Mouse (Mus musculus): ENCODE measurements around the gene Lrrc8d. TPM values are rescaled to one million over a fixed set of nuclear protein-coding genes. Genes with fewer than 3 reads are reported as not detected.

The Lrrc8d gene
- polyA plus RNA-seq, 1 experiment, result 14.8 TPM

GRCm38 (mm10) chr5:105847726-105848125, 148.0 kb downstream of the Lrrc8d start:
- TF ChIP-seq POLR2A (IDR thresholded peaks at IDR 0.05; ENCODE audit: borderline replicate concordance, insufficient read depth, low read length) (no peak), CTCF (IDR thresholded peaks at IDR 0.05; ENCODE audit: borderline replicate concordance, insufficient read depth, low read depth, low read length) (no peak)
- H3K27ac ChIP-seq (ENCODE audit: insufficient read depth, low read length), result no peak overlapping the region
- no peaks in the 10 kb centered on the region for H3K4me1 ChIP-seq (ENCODE audit: control insufficient read depth, insufficient read depth, low read length)
- DNase-seq, result no peak
- no peaks in the 10 kb centered on the region for H3K27me3 ChIP-seq (ENCODE audit: control insufficient read depth, insufficient read depth, low read length)
- H3K4me3 ChIP-seq (replicated peaks; ENCODE audit: insufficient read depth, low read depth, low read length), result no peak overlapping the region
- WGBS, result 85% methylated on average over 8 of the region's 8 CpGs

- 84% methylated on average over 4 of the region's 4 CpGs for WGBS
- H3K27me3 ChIP-seq (ENCODE audit: control insufficient read depth, insufficient read depth, low read length), result no peaks in the 10 kb centered on the region
These were observed 149.5 kb downstream of the Lrrc8d start for GRCm38 (mm10) chr5:105849222-105849621.

DNA sequence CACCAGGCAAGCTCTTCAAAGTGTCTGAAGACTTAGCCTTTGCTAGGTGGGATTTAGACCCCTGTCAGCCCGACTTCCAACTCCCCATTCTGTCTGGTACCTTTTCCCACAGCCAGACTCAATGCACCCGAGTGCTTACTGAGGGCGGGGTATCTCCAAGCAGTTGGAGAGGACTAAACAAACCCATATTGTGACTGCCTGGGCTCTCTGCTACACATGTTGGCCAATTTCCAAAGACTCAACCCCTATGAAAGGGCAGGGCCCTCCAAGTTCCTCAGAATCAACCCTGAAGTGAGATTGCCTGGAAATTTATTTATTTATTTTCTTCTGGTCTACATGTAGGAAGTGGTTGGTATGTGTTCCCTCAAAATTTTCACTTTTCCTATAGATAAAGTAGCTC, 149.9 kb downstream of the Lrrc8d start:
- no peaks in the 10 kb centered on the region for H3K4me1 ChIP-seq (ENCODE audit: control insufficient read depth, insufficient read depth, low read length)
- no peak overlapping the region for H3K27ac ChIP-seq (ENCODE audit: insufficient read depth, low read length)
- H3K27me3 ChIP-seq (ENCODE audit: control insufficient read depth, insufficient read depth, low read length), result no peaks in the 10 kb centered on the region
- H3K4me3 ChIP-seq (replicated peaks; ENCODE audit: insufficient read depth, low read depth, low read length), result no peak overlapping the region
- DNase-seq, result no peak
- TF ChIP-seq POLR2A (IDR thresholded peaks at IDR 0.05; ENCODE audit: borderline replicate concordance, insufficient read depth, low read length) (no peak), CTCF (IDR thresholded peaks at IDR 0.05; ENCODE audit: borderline replicate concordance, insufficient read depth, low read depth, low read length) (no peak)
- 49% methylated on average over 3 of the region's 3 CpGs for WGBS

More at GRCm38 (mm10) chr5:105849222-105849621, 149.5 kb downstream of the Lrrc8d start:
- no peaks in the 10 kb centered on the region for H3K4me1 ChIP-seq (ENCODE audit: control insufficient read depth, insufficient read depth, low read length)
- H3K4me3 ChIP-seq (replicated peaks; ENCODE audit: insufficient read depth, low read depth, low read length), result no peak overlapping the region
- H3K27ac ChIP-seq (ENCODE audit: insufficient read depth, low read length), result no peak overlapping the region
- DNase-seq, result no peak
- TF ChIP-seq CTCF (IDR thresholded peaks at IDR 0.05; ENCODE audit: borderline replicate concordance, insufficient read depth, low read depth, low read length), result no peak
- TF ChIP-seq POLR2A (IDR thresholded peaks at IDR 0.05; ENCODE audit: borderline replicate concordance, insufficient read depth, low read length), result no peak

DNA sequence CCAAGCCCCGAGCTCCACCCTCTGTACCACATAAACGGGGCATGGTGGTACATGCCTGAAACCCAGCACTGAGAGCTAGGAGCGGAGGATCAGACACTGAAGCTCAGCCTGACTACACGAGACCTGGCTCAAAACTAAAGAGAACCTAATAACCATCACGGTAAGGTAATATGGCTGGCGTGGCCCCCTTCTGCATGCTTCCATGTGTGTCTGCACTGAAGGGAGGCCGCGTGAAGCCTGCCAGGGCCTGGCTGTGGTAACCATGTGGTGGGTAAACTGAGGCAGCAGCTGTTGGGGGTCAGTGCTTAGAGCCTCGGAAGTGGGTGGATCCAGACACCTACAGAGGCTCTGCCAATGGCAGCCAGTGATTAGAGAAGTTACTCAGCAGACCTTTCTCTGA, 153.5 kb downstream of the Lrrc8d start:
- Histone ChIP-seq H3K4me1 (ENCODE audit: control insufficient read depth, insufficient read depth, low read length) (no peaks in the 10 kb centered on the region), H3K4me3 (replicated peaks; ENCODE audit: insufficient read depth, low read depth, low read length) (no peak overlapping the region), H3K27ac (ENCODE audit: insufficient read depth, low read length) (no peak overlapping the region), H3K27me3 (ENCODE audit: control insufficient read depth, insufficient read depth, low read length) (no peaks in the 10 kb centered on the region)
- TF ChIP-seq CTCF (IDR thresholded peaks at IDR 0.05; ENCODE audit: borderline replicate concordance, insufficient read depth, low read depth, low read length) (no peak), POLR2A (IDR thresholded peaks at IDR 0.05; ENCODE audit: borderline replicate concordance, insufficient read depth, low read length) (no peak)
- DNase-seq, result no peak
- 90% methylated on average over 9 of the region's 9 CpGs for WGBS

DNA sequence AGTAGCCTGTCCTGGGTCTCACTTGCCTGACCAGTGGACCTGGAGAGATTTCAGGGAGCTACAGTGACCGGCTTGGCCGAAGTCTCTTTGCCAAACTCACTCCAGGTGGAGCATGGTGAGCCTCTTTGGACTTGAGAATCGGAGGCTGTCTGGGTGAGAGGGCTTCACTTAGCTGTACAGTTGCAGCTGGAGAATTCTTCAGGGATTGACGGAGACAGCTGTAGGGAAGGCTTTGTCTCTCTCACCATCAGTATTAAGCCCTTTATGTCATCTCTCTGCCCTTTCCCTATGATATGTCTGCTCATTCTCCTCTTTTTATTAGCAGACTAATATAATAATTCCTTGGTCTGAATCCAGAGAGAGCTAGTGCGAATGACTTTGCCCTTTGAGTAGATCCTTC, 157.7 kb downstream of the Lrrc8d start:
- no peak for TF ChIP-seq CTCF (IDR thresholded peaks at IDR 0.05; ENCODE audit: borderline replicate concordance, insufficient read depth, low read depth, low read length)
- no peak for TF ChIP-seq POLR2A (IDR thresholded peaks at IDR 0.05; ENCODE audit: borderline replicate concordance, insufficient read depth, low read length)
- 89% methylated on average over 5 of the region's 5 CpGs for WGBS
- Histone ChIP-seq H3K4me3 (replicated peaks; ENCODE audit: insufficient read depth, low read depth, low read length) (no peak overlapping the region), H3K4me1 (ENCODE audit: control insufficient read depth, insufficient read depth, low read length) (no peaks in the 10 kb centered on the region), H3K27ac (ENCODE audit: insufficient read depth, low read length) (no peak overlapping the region), H3K27me3 (ENCODE audit: control insufficient read depth, insufficient read depth, low read length) (no peaks in the 10 kb centered on the region)
- no peak for DNase-seq

DNA sequence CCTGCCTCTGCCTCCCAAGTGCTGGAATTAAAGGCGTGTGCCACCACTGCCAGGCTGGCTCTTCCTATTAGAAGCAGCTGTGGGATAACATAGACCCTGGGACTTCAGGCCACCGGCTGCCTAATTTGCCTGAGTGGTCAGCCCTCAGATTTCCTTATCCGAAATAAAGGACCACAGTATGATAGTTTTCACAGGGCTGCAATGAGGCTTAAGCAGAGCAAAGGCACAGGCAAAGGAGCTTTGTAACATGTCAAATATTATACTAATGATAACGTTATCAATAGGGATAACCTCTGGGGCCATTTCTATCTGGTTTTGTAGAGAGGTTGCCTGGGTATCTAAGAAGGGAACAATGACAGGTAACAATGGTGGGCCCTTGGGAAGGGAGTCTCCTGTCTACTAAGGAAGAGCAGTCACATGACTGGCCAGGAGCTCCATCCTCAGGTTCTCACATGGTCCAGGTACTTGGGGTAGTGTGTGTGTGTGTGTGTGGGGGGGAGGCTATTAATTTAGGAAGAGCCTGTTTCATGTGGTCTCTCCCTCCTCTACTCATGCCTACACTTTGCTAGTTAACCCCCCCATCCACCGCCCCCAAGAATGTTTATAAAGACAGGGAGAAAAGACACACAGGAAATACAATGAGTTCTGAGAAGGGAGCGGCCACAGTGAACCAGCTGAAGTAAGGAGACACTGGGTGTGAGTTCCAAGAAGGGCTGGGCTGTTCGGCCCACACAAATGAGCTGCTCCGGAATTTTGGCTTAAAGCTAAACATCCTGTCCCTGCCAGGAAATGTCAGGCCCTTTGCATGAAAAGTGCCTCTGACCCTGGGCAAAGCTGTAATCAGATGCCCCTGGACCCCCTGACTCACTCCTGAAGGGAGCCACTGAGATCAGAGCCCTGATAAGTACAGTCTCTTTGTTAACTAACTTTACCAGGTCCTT, 159.3 kb downstream of the Lrrc8d start:
- H3K27ac ChIP-seq (ENCODE audit: insufficient read depth, low read length), result no peak overlapping the region
- WGBS, result 76% methylated on average over 8 of the region's 8 CpGs

GRCm38 (mm10) chr5:105859716-105860460, 160.1 kb downstream of the Lrrc8d start:
- TF ChIP-seq POLR2A (IDR thresholded peaks at IDR 0.05; ENCODE audit: borderline replicate concordance, insufficient read depth, low read length) (no peak), CTCF (IDR thresholded peaks at IDR 0.05; ENCODE audit: borderline replicate concordance, insufficient read depth, low read depth, low read length) (no peak)
- Histone ChIP-seq H3K27ac (ENCODE audit: insufficient read depth, low read length) (no peak overlapping the region), H3K4me3 (replicated peaks; ENCODE audit: insufficient read depth, low read depth, low read length) (no peak overlapping the region), H3K27me3 (ENCODE audit: control insufficient read depth, insufficient read depth, low read length) (no peaks in the 10 kb centered on the region), H3K4me1 (ENCODE audit: control insufficient read depth, insufficient read depth, low read length) (no peaks in the 10 kb centered on the region)
- no peak for DNase-seq
- 76% methylated on average over 11 of the region's 11 CpGs for WGBS

More for the DNA sequence above, 159.3 kb downstream of the Lrrc8d start:
- TF ChIP-seq CTCF (IDR thresholded peaks at IDR 0.05; ENCODE audit: borderline replicate concordance, insufficient read depth, low read depth, low read length) (no peak), POLR2A (IDR thresholded peaks at IDR 0.05; ENCODE audit: borderline replicate concordance, insufficient read depth, low read length) (no peak)
- Histone ChIP-seq H3K4me1 (ENCODE audit: control insufficient read depth, insufficient read depth, low read length) (no peaks in the 10 kb centered on the region), H3K4me3 (replicated peaks; ENCODE audit: insufficient read depth, low read depth, low read length) (no peak overlapping the region), H3K27me3 (ENCODE audit: control insufficient read depth, insufficient read depth, low read length) (no peaks in the 10 kb centered on the region)
- DNase-seq, result no peak

All from cerebellum, adult 2 months (tissue).